Mouse (Mus musculus): ENCODE results near the gene Cts7. TPM values are rescaled to one million over a fixed set of nuclear protein-coding genes. Genes with fewer than 3 reads are reported as not detected.

Cts7 gene
- not detected in 2 replicates for total RNA-seq (2023)

DNA sequence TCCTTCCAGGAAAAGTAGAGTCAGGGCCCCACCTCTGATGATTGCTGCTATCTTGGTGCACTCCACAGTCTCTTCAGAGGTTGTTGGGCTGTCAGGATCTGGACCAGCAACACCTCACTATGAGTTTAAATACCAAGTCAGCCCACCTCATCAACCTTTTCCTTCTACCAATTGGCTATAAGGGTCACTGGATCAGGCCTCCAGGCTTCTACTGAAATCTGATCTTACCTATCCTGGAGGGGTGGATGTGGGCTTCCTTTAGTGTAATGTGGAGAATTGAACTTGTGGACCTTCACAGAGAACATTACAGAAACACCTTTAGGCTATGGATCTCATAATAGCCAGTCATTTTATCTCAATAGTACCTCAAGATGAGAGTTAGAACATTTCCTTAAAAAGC, at the start of gene Cts7:
Gene Cts7, minus strand, starts transcription at position 101 of the 400 bp plus-strand sequence.

Other genes with a start within 250 kb of the Cts7 start
- gene Ctsr, start 193.9 kb downstream of the Cts7 start, total RNA-seq (2023) = not detected in 2 replicates
- gene Cts6, start 154.8 kb downstream of the Cts7 start, total RNA-seq (2023) = not detected in 2 replicates
- gene Cts8, start 102.8 kb downstream of the Cts7 start, total RNA-seq (2023) = not detected in 2 replicates
- gene Gm49398, start 69.4 kb downstream of the Cts7 start, total RNA-seq (2023) = not detected in 2 replicates
- gene Ctsm, start 183.6 kb upstream of the Cts7 start, total RNA-seq (2023) = not detected in 2 replicates
- not detected in 2 replicates for gene Gm49352, start 210.0 kb upstream of the Cts7 start, total RNA-seq (2023)
- not detected in 2 replicates for gene Cts3, start 211.9 kb upstream of the Cts7 start, total RNA-seq (2023)

All from neutrophil, adult 65 days (primary cell).